Mouse (Mus musculus) stomach, postnatal 0 days (tissue): ENCODE measurements at regions not wholly inside any gene's neighbourhood (a gene's known extent, or its start where the extent isn't known, plus 50 kb on each side); places are given as distances from the start of the nearest gene placed in this dataset.

Experiments
- CTCF ChIP-seq: IDR thresholded peaks from 2 replicates; pipeline ENCODE4 v1.5.1; 2016; ENCODE audit warnings: antibody characterized with exemption, low read depth, mild to moderate bottlenecking, moderate library complexity
- EP300 ChIP-seq: optimal IDR thresholded peaks from 2 replicates; pipeline ENCODE3; 2016; ENCODE audit warnings: antibody characterized with exemption

DNA sequence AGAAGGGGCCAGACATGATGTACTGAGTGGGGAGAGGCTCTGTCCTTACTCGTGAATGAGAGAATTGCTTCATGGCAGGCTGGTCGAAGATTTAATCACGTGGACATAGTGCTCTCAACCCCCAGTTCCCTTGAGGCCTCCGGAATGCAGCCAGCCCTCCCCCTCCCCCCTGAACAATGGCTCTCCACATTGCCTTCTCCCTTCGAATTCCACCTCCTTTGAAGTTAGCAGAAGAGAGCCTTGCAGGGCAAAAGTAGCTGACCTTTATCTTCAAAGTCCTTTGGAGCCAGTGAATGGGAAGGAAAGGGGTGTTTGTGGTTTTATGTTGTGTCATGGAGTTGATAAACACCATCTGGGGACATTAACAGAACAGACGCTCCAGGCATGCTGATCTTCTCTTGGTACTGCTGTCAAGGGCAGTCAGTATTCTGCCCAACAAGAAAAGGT, 187.9 kb upstream of the Egfl6 start:
- no peak for TF ChIP-seq CTCF
- TF ChIP-seq EP300 = no peak
